Comparison of ENCODE assay signal across 10 mouse cellular contexts in the genomic region with DNA sequence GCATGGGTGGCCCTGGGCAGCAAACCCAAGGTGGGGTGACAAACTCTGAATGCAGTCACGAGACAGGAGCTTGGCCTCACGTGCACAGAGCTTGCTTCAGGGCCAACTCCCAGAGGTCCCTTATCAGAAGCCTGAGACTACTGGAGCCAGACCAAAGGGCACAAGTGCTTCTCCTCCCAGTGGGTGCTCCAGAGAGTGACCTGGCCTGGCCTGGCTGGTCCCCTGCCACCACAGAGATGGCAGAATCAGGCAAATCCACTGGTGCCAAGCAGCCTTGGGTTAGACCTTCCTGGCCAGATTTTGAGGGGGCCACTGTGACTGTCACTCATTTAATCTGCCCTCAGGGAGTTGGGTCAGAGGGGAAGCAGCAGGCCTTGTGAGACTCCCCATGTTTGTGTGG. TPM values are rescaled to one million over a fixed set of nuclear protein-coding genes. Genes with fewer than 3 reads are reported as not detected.
DNase-seq lines count a peak whose midpoint lies in the region; ATAC-seq and TF ChIP-seq lines count a peak whose summit lies in the region.
"Had no signal": no experiment of that assay in that cellular context is flagged by ENCODE, and none has a peak within 500 bp of the region (broad histone marks: within the 10 kb centered on the region; RNA-seq: fewer than 3 reads in every experiment).

No protein-coding gene starts in this region.

- peak; percentile 50 for DNase-seq in spleen, adult 12 weeks (ENCODE audit: low spot score)
- no peak for DNase-seq in spleen, adult 18-20 months
- peak; percentile 46 for DNase-seq in liver, postnatal 0 days
- DNase-seq in yolk sac, embryonic 10.5 days (ENCODE audit: low spot score) = peak; percentile 71
- no peak for DNase-seq in cerebellum, adult 9-11 months
- no peak for DNase-seq in midbrain, embryonic 10.5 days (ENCODE audit: low spot score)
- DNase-seq: cerebellum, adult 2 months had no signal

- no peak overlapping the region for H3K4me3 ChIP-seq in heart, embryonic 16.5 days (ENCODE audit: low read length)
- no peak overlapping the region for H3K4me3 ChIP-seq in liver, postnatal 0 days (ENCODE audit: low read depth, low read length)
- H3K4me3 ChIP-seq in hindbrain, embryonic 16.5 days (ENCODE audit: low read length) = no peak overlapping the region
- no peak overlapping the region for H3K4me3 ChIP-seq in midbrain, embryonic 10.5 days
- H3K4me3 ChIP-seq: lung, embryonic 15.5 days had no signal

- no peaks in the 10 kb centered on the region for H3K9me3 ChIP-seq in heart, embryonic 16.5 days (replicated peaks; ENCODE audit: control insufficient read depth, low read length)
- H3K9me3 ChIP-seq in liver, postnatal 0 days (ENCODE audit: low read length) = no peaks in the 10 kb centered on the region
- H3K9me3 ChIP-seq in hindbrain, embryonic 16.5 days (ENCODE audit: control insufficient read depth, low read length) = no peaks in the 10 kb centered on the region
- no peaks in the 10 kb centered on the region for H3K9me3 ChIP-seq in midbrain, embryonic 10.5 days (replicated peaks)
- H3K9me3 ChIP-seq: lung, embryonic 15.5 days had no signal

- TF ChIP-seq EP300 in liver, postnatal 0 days (IDR thresholded peaks at IDR 0.05; ENCODE audit: low read depth) = no peak

- no peak overlapping the region for H3K9ac ChIP-seq in heart, embryonic 16.5 days (ENCODE audit: low read length)
- peak overlapping the region; percentile 40; the same call in 1 of the 2 replicates for H3K9ac ChIP-seq in liver, postnatal 0 days (replicated peaks)
- no peak overlapping the region for H3K9ac ChIP-seq in hindbrain, embryonic 16.5 days (ENCODE audit: low read depth, low read length)
- H3K9ac ChIP-seq: lung, embryonic 15.5 days had no signal

- no peak overlapping the region for H3K4me2 ChIP-seq in heart, embryonic 16.5 days (ENCODE audit: low read depth, low read length)
- H3K4me2 ChIP-seq in liver, postnatal 0 days (ENCODE audit: low read depth, low read length) = peak overlapping the region; percentile 54
- no peak overlapping the region for H3K4me2 ChIP-seq in hindbrain, embryonic 16.5 days (ENCODE audit: low read length)
- H3K4me2 ChIP-seq: lung, embryonic 15.5 days had no signal

- no peak overlapping the region for H3K27ac ChIP-seq in heart, embryonic 16.5 days (ENCODE audit: low read length)
- peak overlapping the region; percentile 85 for H3K27ac ChIP-seq in liver, postnatal 0 days (ENCODE audit: low read depth)
- no peak overlapping the region for H3K27ac ChIP-seq in hindbrain, embryonic 16.5 days (ENCODE audit: low read depth, low read length)
- no peak overlapping the region for H3K27ac ChIP-seq in midbrain, embryonic 10.5 days (replicated peaks)
- H3K27ac ChIP-seq: lung, embryonic 15.5 days had no signal

- H3K36me3 ChIP-seq in heart, embryonic 16.5 days (ENCODE audit: control insufficient read depth, insufficient read depth) = no peaks in the 10 kb centered on the region
- no peaks in the 10 kb centered on the region for H3K36me3 ChIP-seq in liver, postnatal 0 days (replicated peaks; ENCODE audit: insufficient read depth, low read length)
- no peaks in the 10 kb centered on the region for H3K36me3 ChIP-seq in hindbrain, embryonic 16.5 days (ENCODE audit: control insufficient read depth, insufficient read depth, low read length)
- H3K36me3 ChIP-seq in midbrain, embryonic 10.5 days = no peaks in the 10 kb centered on the region
- H3K36me3 ChIP-seq: lung, embryonic 15.5 days had no signal

- H3K27me3 ChIP-seq in heart, embryonic 16.5 days (ENCODE audit: control insufficient read depth, insufficient read depth, low read length) = no peaks in the 10 kb centered on the region
- no peaks in the 10 kb centered on the region for H3K27me3 ChIP-seq in liver, postnatal 0 days (ENCODE audit: insufficient read depth, low read length)
- H3K27me3 ChIP-seq in hindbrain, embryonic 16.5 days (replicated peaks; ENCODE audit: control insufficient read depth, insufficient read depth, low read length) = no peaks in the 10 kb centered on the region
- no peaks in the 10 kb centered on the region for H3K27me3 ChIP-seq in midbrain, embryonic 10.5 days (ENCODE audit: low read depth, poor library complexity, severe bottlenecking)
- H3K27me3 ChIP-seq: lung, embryonic 15.5 days had no signal

- TF ChIP-seq CTCF in liver, postnatal 0 days (IDR thresholded peaks at IDR 0.05; ENCODE audit: low read depth) = 0 out of 2 replicates have a peak, but pooled peaks have one; percentile 9

- peak; percentile 52; the same call in 1 of the 2 replicates for ATAC-seq in heart, embryonic 16.5 days (replicated peaks; ENCODE audit: extremely low read depth, insufficient read depth, low FRiP score)
- 0 out of 2 replicates have a peak, but pooled peaks have one; percentile 11 for ATAC-seq in liver, postnatal 0 days
- ATAC-seq in hindbrain, embryonic 16.5 days = no peak

- peaks cover 6% of the 10 kb centered on the region for H3K4me1 ChIP-seq in heart, embryonic 16.5 days (ENCODE audit: control insufficient read depth, insufficient read depth, low read length)
- H3K4me1 ChIP-seq in liver, postnatal 0 days (ENCODE audit: insufficient read depth) = peaks cover 44% of the 10 kb centered on the region
- no peaks in the 10 kb centered on the region for H3K4me1 ChIP-seq in hindbrain, embryonic 16.5 days (ENCODE audit: control insufficient read depth, insufficient read depth, low read depth, low read length)
- no peaks in the 10 kb centered on the region for H3K4me1 ChIP-seq in midbrain, embryonic 10.5 days
- H3K4me1 ChIP-seq: lung, embryonic 15.5 days had no signal

- 35% methylated on average over 2 of the region's 2 CpGs for WGBS in heart, embryonic 16.5 days
- 27% methylated on average over 2 of the region's 2 CpGs for WGBS in liver, postnatal 0 days (ENCODE audit: insufficient replicate concordance)
- WGBS in hindbrain, embryonic 16.5 days = 66% methylated on average over 2 of the region's 2 CpGs
- WGBS in midbrain, embryonic 10.5 days = 85% methylated on average over 2 of the region's 2 CpGs

RNA-seq across cellular contexts. Expression of a gene that starts 8.5 kb away (rescaled TPM):
- 0.64 and 0.86 TPM in 2 replicates for polyA plus RNA-seq in heart, embryonic 16.5 days (2015; fragmentation: Nextera tagmentation; extraction: Ambion mirVana)
- polyA plus RNA-seq in liver, postnatal 0 days (2015; fragmentation: Nextera tagmentation; extraction: Ambion mirVana) = 7.3 and 8.6 TPM in 2 replicates
- 0.62 and 0.70 TPM in 2 replicates for polyA plus RNA-seq in hindbrain, embryonic 16.5 days (2015; fragmentation: Nextera tagmentation; extraction: Ambion mirVana)
- polyA plus RNA-seq in midbrain, embryonic 10.5 days (2016; fragmentation: Nextera tagmentation; extraction: Ambion mirVana) = 0.25 and 0.53 TPM in 2 replicates

RNA-seq across cellular contexts. Expression of a gene that starts 32.5 kb away (rescaled TPM):
- polyA plus RNA-seq in heart, embryonic 16.5 days (2015; fragmentation: Nextera tagmentation; extraction: Ambion mirVana) = 8.8 and 9.4 TPM in 2 replicates
- polyA plus RNA-seq in liver, postnatal 0 days (2015; fragmentation: Nextera tagmentation; extraction: Ambion mirVana) = 19.1 and 22.0 TPM in 2 replicates
- 16.1 and 19.1 TPM in 2 replicates for polyA plus RNA-seq in hindbrain, embryonic 16.5 days (2015; fragmentation: Nextera tagmentation; extraction: Ambion mirVana)
- 9.1 and 15.3 TPM in 2 replicates for polyA plus RNA-seq in midbrain, embryonic 10.5 days (2016; fragmentation: Nextera tagmentation; extraction: Ambion mirVana)

RNA-seq across cellular contexts. Expression of a gene that starts 47.8 kb away (rescaled TPM):
- polyA plus RNA-seq in heart, embryonic 16.5 days (2015; fragmentation: Nextera tagmentation; extraction: Ambion mirVana) = 61.1 and 81.8 TPM in 2 replicates
- polyA plus RNA-seq in liver, postnatal 0 days (2015; fragmentation: Nextera tagmentation; extraction: Ambion mirVana) = 40.5 and 41.1 TPM in 2 replicates
- polyA plus RNA-seq in hindbrain, embryonic 16.5 days (2015; fragmentation: Nextera tagmentation; extraction: Ambion mirVana) = 81.3 and 81.5 TPM in 2 replicates
- polyA plus RNA-seq in midbrain, embryonic 10.5 days (2016; fragmentation: Nextera tagmentation; extraction: Ambion mirVana) = 128 and 133 TPM in 2 replicates

Comparison
In these comparisons a context has a peak if more than half of its experiments do, and no peak if none do; other contexts are left out.
1. DNase-seq: peak in spleen, adult 12 weeks (single experiment), liver, postnatal 0 days (single experiment) and yolk sac, embryonic 10.5 days (single experiment); none in spleen, adult 18-20 months (0 of 2), cerebellum, adult 9-11 months (single experiment) and midbrain, embryonic 10.5 days (single experiment).